Mouse (Mus musculus) ES-E14 (cell line): Measurements from ENCODE around the gene Hist1h2bh.

Source experiments
- CHD2 ChIP-seq: IDR thresholded peaks from 2 replicates; pipeline ENCODE4 v1.6.1; 2014; ENCODE audit warnings: mild to moderate bottlenecking, low read depth, low read length, inconsistent platforms
- HCFC1 ChIP-seq: IDR thresholded peaks from 2 replicates; pipeline ENCODE4 v1.6.1; 2012; ENCODE audit warnings: low read length, inconsistent platforms, borderline replicate concordance; ENCODE audit not compliant: insufficient read depth
- MAFK ChIP-seq: IDR thresholded peaks from 2 replicates; pipeline ENCODE4 v1.6.1; 2014; ENCODE audit warnings: mild to moderate bottlenecking, low read depth, low read length, inconsistent platforms; ENCODE audit not compliant: insufficient read depth
- ZC3H11A ChIP-seq: IDR thresholded peaks from 2 replicates; pipeline ENCODE4 v1.6.1; 2012; ENCODE audit warnings: low read depth, mild to moderate bottlenecking, inconsistent platforms, low read length, borderline replicate concordance
- ZNF384 ChIP-seq: IDR thresholded peaks from 2 replicates; pipeline ENCODE4 v1.6.1; 2012; ENCODE audit warnings: low read depth, low read length, inconsistent platforms

GRCm38 (mm10) chr13:23555839-23556416 lies 12.7 kb upstream of the Hist1h2bh start:
- peak; percentile 65; the same call in 1 of the 2 replicates for TF ChIP-seq ZNF384
- no peak for TF ChIP-seq MAFK
- no peak for TF ChIP-seq ZC3H11A
- TF ChIP-seq CHD2, result peak; percentile 82
- no peak for TF ChIP-seq HCFC1
